Mouse (Mus musculus): ENCODE results near the gene Gm44805. TPM values are rescaled to one million over a fixed set of nuclear protein-coding genes. Genes with fewer than 3 reads are reported as not detected.
"Not testable (repeated sequence)": the region's sequence is repeated elsewhere in the genome, so short reads cannot be mapped to it uniquely, and the experiment has no call there.

The Gm44805 gene
- polyA plus RNA-seq, 1 experiment from 2014 or later = not detected

- Histone ChIP-seq H3K4me3 (ENCODE audit: low read depth, low read length) (no peak overlapping the region), H3K4me2 (ENCODE audit: low read depth, severe bottlenecking) (no peak overlapping the region), H3K9ac (ENCODE audit: low read length) (no peak overlapping the region), H3K27ac (replicated peaks; ENCODE audit: low read depth, low read length) (no peak overlapping the region), H3K9me3 (ENCODE audit: control insufficient read depth, low read length) (no peaks in the 10 kb centered on the region), H3K27me3 (ENCODE audit: control insufficient read depth, insufficient read depth, low read length) (no peaks in the 10 kb centered on the region), H3K4me1 (ENCODE audit: control insufficient read depth, insufficient read depth, low read length) (no peaks in the 10 kb centered on the region), H3K36me3 (ENCODE audit: control insufficient read depth, insufficient read depth, low read length) (no peaks in the 10 kb centered on the region)
- no peak for DNase-seq (ENCODE audit: low spot score)
- ATAC-seq (ENCODE audit: insufficient number of reproducible peaks, low FRiP score, low TSS enrichment, low read depth) = no peak
- 91% methylated on average over 2 of the region's 2 CpGs for WGBS
These were observed 7.4 kb upstream of the Gm44805 start for GRCm38 (mm10) chr7:19688611-19689010.

- no peak overlapping the region for H3K9ac ChIP-seq (ENCODE audit: low read length)
- no peak overlapping the region for H3K4me3 ChIP-seq (ENCODE audit: low read depth, low read length)
- ATAC-seq (ENCODE audit: insufficient number of reproducible peaks, low FRiP score, low TSS enrichment, low read depth) (no peak), DNase-seq (ENCODE audit: low spot score) (no peak)
- no peaks in the 10 kb centered on the region for H3K9me3 ChIP-seq (ENCODE audit: control insufficient read depth, low read length)
- H3K4me1 ChIP-seq (ENCODE audit: control insufficient read depth, insufficient read depth, low read length) = no peaks in the 10 kb centered on the region
- H3K27ac ChIP-seq (replicated peaks; ENCODE audit: low read depth, low read length) = no peak overlapping the region
- no peaks in the 10 kb centered on the region for H3K36me3 ChIP-seq (ENCODE audit: control insufficient read depth, insufficient read depth, low read length)
- no peak overlapping the region for H3K4me2 ChIP-seq (ENCODE audit: low read depth, severe bottlenecking)
- 93% methylated on average over 10 of the region's 10 CpGs for WGBS
- no peaks in the 10 kb centered on the region for H3K27me3 ChIP-seq (ENCODE audit: control insufficient read depth, insufficient read depth, low read length)
These were observed 6.9 kb upstream of the Gm44805 start for GRCm38 (mm10) chr7:19688101-19688500.

- not testable (repeated sequence) for H3K4me3 ChIP-seq (ENCODE audit: low read depth, low read length); H3K4me1 ChIP-seq (ENCODE audit: control insufficient read depth, insufficient read depth, low read length); H3K9ac ChIP-seq (ENCODE audit: low read length); DNase-seq (ENCODE audit: low spot score); H3K27me3 ChIP-seq (ENCODE audit: control insufficient read depth, insufficient read depth, low read length); H3K36me3 ChIP-seq (ENCODE audit: control insufficient read depth, insufficient read depth, low read length); H3K9me3 ChIP-seq (ENCODE audit: control insufficient read depth, low read length); ATAC-seq (ENCODE audit: insufficient number of reproducible peaks, low FRiP score, low TSS enrichment, low read depth); H3K4me2 ChIP-seq (ENCODE audit: low read depth, severe bottlenecking); H3K27ac ChIP-seq (replicated peaks; ENCODE audit: low read depth, low read length)
- WGBS = 69% methylated on average over 8 of the region's 8 CpGs
These were observed 5.8 kb upstream of the Gm44805 start for GRCm38 (mm10) chr7:19686927-19687583.

- Histone ChIP-seq H3K27me3 (ENCODE audit: control insufficient read depth, insufficient read depth, low read length) (no peaks in the 10 kb centered on the region), H3K4me1 (ENCODE audit: control insufficient read depth, insufficient read depth, low read length) (no peaks in the 10 kb centered on the region), H3K4me3 (ENCODE audit: low read depth, low read length) (no peak overlapping the region), H3K9me3 (ENCODE audit: control insufficient read depth, low read length) (no peaks in the 10 kb centered on the region), H3K4me2 (ENCODE audit: low read depth, severe bottlenecking) (no peak overlapping the region), H3K36me3 (ENCODE audit: control insufficient read depth, insufficient read depth, low read length) (no peaks in the 10 kb centered on the region), H3K27ac (replicated peaks; ENCODE audit: low read depth, low read length) (no peak overlapping the region), H3K9ac (ENCODE audit: low read length) (no peak overlapping the region)
- DNase-seq (ENCODE audit: low spot score) = no peak
- no peak for ATAC-seq (ENCODE audit: insufficient number of reproducible peaks, low FRiP score, low TSS enrichment, low read depth)
- 84% methylated on average over 6 of the region's 6 CpGs for WGBS
These were observed 5.3 kb upstream of the Gm44805 start for GRCm38 (mm10) chr7:19686521-19686920.

- no peaks in the 10 kb centered on the region for H3K9me3 ChIP-seq (ENCODE audit: control insufficient read depth, low read length)
- no peak overlapping the region for H3K9ac ChIP-seq (ENCODE audit: low read length)
- WGBS = 65% methylated on average over 4 of the region's 4 CpGs
- no peak overlapping the region for H3K27ac ChIP-seq (replicated peaks; ENCODE audit: low read depth, low read length)
- H3K4me1 ChIP-seq (ENCODE audit: control insufficient read depth, insufficient read depth, low read length) = no peaks in the 10 kb centered on the region
- H3K4me2 ChIP-seq (ENCODE audit: low read depth, severe bottlenecking) = no peak overlapping the region
- H3K4me3 ChIP-seq (ENCODE audit: low read depth, low read length) = no peak overlapping the region
- no peak for DNase-seq (ENCODE audit: low spot score)
- no peaks in the 10 kb centered on the region for H3K27me3 ChIP-seq (ENCODE audit: control insufficient read depth, insufficient read depth, low read length)
- no peak for ATAC-seq (ENCODE audit: insufficient number of reproducible peaks, low FRiP score, low TSS enrichment, low read depth)
- H3K36me3 ChIP-seq (ENCODE audit: control insufficient read depth, insufficient read depth, low read length) = no peaks in the 10 kb centered on the region
These were observed 4.2 kb upstream of the Gm44805 start for GRCm38 (mm10) chr7:19685374-19685773.

GRCm38 (mm10) chr7:19683771-19684201 lies 2.6 kb upstream of the Gm44805 start:
- ATAC-seq (ENCODE audit: insufficient number of reproducible peaks, low FRiP score, low TSS enrichment, low read depth) = no peak
- H3K27ac ChIP-seq (replicated peaks; ENCODE audit: low read depth, low read length) = no peak overlapping the region
- DNase-seq (ENCODE audit: low spot score) = no peak
- no peak overlapping the region for H3K4me2 ChIP-seq (ENCODE audit: low read depth, severe bottlenecking)
- no peak overlapping the region for H3K4me3 ChIP-seq (ENCODE audit: low read depth, low read length)
- no peaks in the 10 kb centered on the region for H3K9me3 ChIP-seq (ENCODE audit: control insufficient read depth, low read length)
- H3K9ac ChIP-seq (ENCODE audit: low read length) = no peak overlapping the region
- no peaks in the 10 kb centered on the region for H3K27me3 ChIP-seq (ENCODE audit: control insufficient read depth, insufficient read depth, low read length)
- H3K36me3 ChIP-seq (ENCODE audit: control insufficient read depth, insufficient read depth, low read length) = no peaks in the 10 kb centered on the region
- H3K4me1 ChIP-seq (ENCODE audit: control insufficient read depth, insufficient read depth, low read length) = no peaks in the 10 kb centered on the region
- WGBS = 87% methylated on average over 6 of the region's 6 CpGs

GRCm38 (mm10) chr7:19682979-19683378 lies 1.8 kb upstream of the Gm44805 start:
- Histone ChIP-seq H3K27me3 (ENCODE audit: control insufficient read depth, insufficient read depth, low read length) (no peaks in the 10 kb centered on the region), H3K4me1 (ENCODE audit: control insufficient read depth, insufficient read depth, low read length) (no peaks in the 10 kb centered on the region), H3K36me3 (ENCODE audit: control insufficient read depth, insufficient read depth, low read length) (no peaks in the 10 kb centered on the region), H3K9me3 (ENCODE audit: control insufficient read depth, low read length) (no peaks in the 10 kb centered on the region), H3K9ac (ENCODE audit: low read length) (no peak overlapping the region), H3K4me3 (ENCODE audit: low read depth, low read length) (no peak overlapping the region), H3K4me2 (ENCODE audit: low read depth, severe bottlenecking) (no peak overlapping the region), H3K27ac (replicated peaks; ENCODE audit: low read depth, low read length) (no peak overlapping the region)
- ATAC-seq (ENCODE audit: insufficient number of reproducible peaks, low FRiP score, low TSS enrichment, low read depth) (no peak), DNase-seq (ENCODE audit: low spot score) (no peak)
- 77% methylated on average over 3 of the region's 3 CpGs for WGBS

- Histone ChIP-seq H3K4me3 (ENCODE audit: low read depth, low read length) (no peak overlapping the region), H3K9me3 (ENCODE audit: control insufficient read depth, low read length) (no peaks in the 10 kb centered on the region), H3K9ac (ENCODE audit: low read length) (no peak overlapping the region), H3K27me3 (ENCODE audit: control insufficient read depth, insufficient read depth, low read length) (no peaks in the 10 kb centered on the region), H3K4me1 (ENCODE audit: control insufficient read depth, insufficient read depth, low read length) (no peaks in the 10 kb centered on the region), H3K4me2 (ENCODE audit: low read depth, severe bottlenecking) (no peak overlapping the region), H3K27ac (replicated peaks; ENCODE audit: low read depth, low read length) (no peak overlapping the region), H3K36me3 (ENCODE audit: control insufficient read depth, insufficient read depth, low read length) (no peaks in the 10 kb centered on the region)
- no peak for DNase-seq (ENCODE audit: low spot score)
- 84% methylated on average over 2 of the region's 2 CpGs for WGBS
- no peak for ATAC-seq (ENCODE audit: insufficient number of reproducible peaks, low FRiP score, low TSS enrichment, low read depth)
These were observed 521 bp downstream of the Gm44805 start for GRCm38 (mm10) chr7:19680702-19681101.

GRCm38 (mm10) chr7:19678901-19679300 lies 2.3 kb downstream of the Gm44805 start:
- Histone ChIP-seq H3K27me3 (ENCODE audit: control insufficient read depth, insufficient read depth, low read length) (no peaks in the 10 kb centered on the region), H3K9ac (ENCODE audit: low read length) (no peak overlapping the region), H3K36me3 (ENCODE audit: control insufficient read depth, insufficient read depth, low read length) (no peaks in the 10 kb centered on the region), H3K4me2 (ENCODE audit: low read depth, severe bottlenecking) (no peak overlapping the region), H3K27ac (replicated peaks; ENCODE audit: low read depth, low read length) (no peak overlapping the region), H3K4me1 (ENCODE audit: control insufficient read depth, insufficient read depth, low read length) (no peaks in the 10 kb centered on the region), H3K9me3 (ENCODE audit: control insufficient read depth, low read length) (no peaks in the 10 kb centered on the region), H3K4me3 (ENCODE audit: low read depth, low read length) (no peak overlapping the region)
- ATAC-seq (ENCODE audit: insufficient number of reproducible peaks, low FRiP score, low TSS enrichment, low read depth) = no peak
- DNase-seq (ENCODE audit: low spot score) = no peak
- 84% methylated on average over 3 of the region's 3 CpGs for WGBS

All from limb, embryonic 11.5 days (tissue).